Mouse (Mus musculus) liver, adult 2 months (tissue): ENCODE measurements around the gene Nek8.

Experiments used
- CTCF ChIP-seq: fragments of 200-500 bp; IDR thresholded peaks from 2 replicates; pipeline ENCODE4 v1.5.1; 2011; ENCODE audit warnings: low read depth, low read length, control low read depth
- POLR2A ChIP-seq: fragments of 200-500 bp; IDR thresholded peaks from 2 replicates; pipeline ENCODE4 v1.6.1; 2011; ENCODE audit warnings: low read length, control low read depth; ENCODE audit not compliant: insufficient read depth; ENCODE audit errors: extremely low read depth

DNA sequence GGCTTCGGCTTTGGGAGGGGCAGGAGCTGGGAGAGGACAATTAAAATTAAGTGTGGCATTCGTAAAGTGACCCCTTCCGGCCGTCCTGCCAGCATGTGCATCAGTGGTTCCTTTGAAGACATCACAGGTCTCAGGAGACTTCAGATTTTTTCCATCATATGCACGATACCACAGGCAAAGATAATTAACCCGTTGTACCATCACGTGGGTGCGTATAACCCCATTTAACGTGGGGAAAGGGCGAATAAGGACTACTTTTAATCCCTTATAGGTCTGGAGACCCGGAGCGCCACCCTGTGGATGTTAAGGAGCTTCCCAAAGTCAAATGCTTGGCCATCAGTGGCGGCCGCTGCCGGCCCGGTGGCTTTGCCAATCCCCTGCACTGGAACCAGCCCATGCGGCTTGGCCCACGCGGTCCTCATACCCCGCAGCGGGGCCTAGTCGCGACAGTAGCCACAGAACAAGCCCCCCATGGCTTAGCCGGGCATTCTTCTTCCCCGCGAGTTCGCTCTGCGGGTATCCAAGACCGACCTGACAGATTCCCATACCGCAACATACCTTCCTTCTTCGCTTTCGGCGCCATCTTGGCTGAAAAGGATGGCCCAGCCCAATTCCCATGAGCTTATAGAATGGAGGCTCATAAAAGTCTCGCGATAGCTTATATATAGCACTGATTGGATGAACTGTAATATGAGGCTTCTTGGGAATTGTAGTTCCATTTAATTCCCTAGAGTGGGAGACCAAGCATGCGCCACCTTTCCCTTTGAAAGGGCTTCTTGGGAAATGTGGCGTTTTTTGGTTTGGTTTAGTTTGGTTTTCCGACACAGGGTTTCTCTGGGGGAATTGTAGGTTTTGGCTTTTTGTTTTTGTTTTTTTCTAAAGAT is 6.7 kb upstream of the Nek8 start, which contains the start of gene Rpl23a:
- peak; percentile 72; the same call in 1 of the 2 replicates for TF ChIP-seq POLR2A
- peak; percentile 20; the same call in 1 of the 2 replicates for TF ChIP-seq CTCF
